Mouse (Mus musculus): ENCODE results near the gene Tex14.

DNA sequence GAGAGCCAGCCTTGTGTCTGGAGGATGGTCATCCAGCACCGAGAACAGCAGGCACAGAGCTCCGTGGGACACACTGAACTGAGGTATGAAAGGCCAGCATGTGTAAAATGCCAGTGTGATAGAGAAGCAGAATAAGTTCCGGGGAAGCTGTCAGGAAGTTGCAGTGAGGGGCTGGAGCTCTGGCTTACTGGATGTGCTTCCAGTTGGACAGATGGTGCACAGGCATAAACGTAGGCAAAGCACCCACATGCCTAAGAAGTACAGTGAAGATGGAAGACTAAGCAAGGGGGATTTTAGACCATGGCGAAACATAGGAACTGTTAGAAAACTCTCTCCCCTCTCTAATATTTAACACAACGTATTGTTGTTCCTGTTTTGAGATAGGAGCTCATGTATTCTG, 156.3 kb downstream of the Tex14 start:
- no peak for TF ChIP-seq CTCF (IDR thresholded peaks at IDR 0.05; ENCODE audit: low read depth)
- no peak for TF ChIP-seq EP300 (IDR thresholded peaks at IDR 0.05; ENCODE audit: low read depth)
